Mouse (Mus musculus): Measurements from ENCODE around the gene Foxd1.

GRCm38 (mm10) chr13:98354090-98354801 is at the start of gene Foxd1:
- TF ChIP-seq CTCF (conservative IDR thresholded peaks at IDR 0.05; ENCODE audit: low read length) (no peak), POU5F1 (IDR thresholded peaks at IDR 0.05; ENCODE audit: borderline replicate concordance, low read length) (no peak)

Data from E14TG2a.4 (cell line).